Mouse (Mus musculus): ENCODE data around the gene Ints11.

GRCm38 (mm10) chr4:155847591-155848352 lies 21.6 kb upstream of the Ints11 start:
- no peak for TF ChIP-seq CTCF (IDR thresholded peaks at IDR 0.05; ENCODE audit: low read depth, low read length)
- no peak for TF ChIP-seq POLR2A (IDR thresholded peaks at IDR 0.05; ENCODE audit: borderline replicate concordance, low read depth, low read length)
